Mouse (Mus musculus) cerebellum, adult 18-20 months (tissue): ENCODE data around the gene Timm9.
"Not testable (repeated sequence)": the region's sequence is repeated elsewhere in the genome, so short reads cannot be mapped to it uniquely, and the experiment has no call there.

Experiments
- DNase-seq, 2 experiments: peaks; one replicate each; pipeline ENCODE4 v3.0.0; 2021

Gene Timm9

DNA sequence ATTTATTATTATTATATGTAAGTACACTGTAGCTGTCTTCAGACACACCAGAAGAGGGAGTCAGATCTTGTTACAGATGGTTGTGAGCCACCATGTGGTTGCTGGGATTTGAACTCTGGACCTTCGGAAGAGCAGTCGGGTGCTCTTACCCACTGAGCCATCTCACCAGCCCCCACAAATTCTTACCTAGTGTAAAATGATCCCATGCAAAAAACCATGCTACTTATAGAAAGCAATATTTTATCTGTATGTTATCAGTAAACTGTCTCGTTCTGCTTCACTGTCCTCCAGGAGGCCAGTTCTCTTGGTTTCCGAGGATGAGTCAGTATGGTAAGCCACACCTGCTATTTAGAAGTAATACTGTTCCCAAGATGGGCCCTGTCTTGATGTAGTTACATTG lies 32.2 kb downstream of the Timm9 start:
- DNase-seq: not testable (repeated sequence)

- no peak for DNase-seq
These were observed 50.2 kb downstream of the Timm9 start for GRCm38 (mm10) chr12:71086331-71086730.
